Mouse (Mus musculus) olfactory bulb, adult 2 months (tissue): ENCODE measurements around the gene Ube2i. TPM values are rescaled to one million over a fixed set of nuclear protein-coding genes. Genes with fewer than 3 reads are reported as not detected.

ENCODE experiments used
- H3K27ac ChIP-seq: fragments of 200-500 bp; 2 replicates; pipeline ENCODE4 v1.5.1; 2012; ENCODE audit warnings: low read depth, low read length; ENCODE audit not compliant: insufficient read depth
- H3K4me1 ChIP-seq: fragments of 200-500 bp; 2 replicates; pipeline ENCODE4 v1.6.1; 2012; ENCODE audit warnings: low read length; ENCODE audit not compliant: control insufficient read depth, insufficient read depth
- H3K4me3 ChIP-seq: fragments of 200-500 bp; 2 replicates; pipeline ENCODE4 v1.5.1; 2012; ENCODE audit warnings: mild to moderate bottlenecking, low read depth, low read length, moderate library complexity; ENCODE audit not compliant: insufficient read depth
- CTCF ChIP-seq: fragments of 200-500 bp; IDR thresholded peaks from 2 replicates; pipeline ENCODE4 v1.5.1; 2012; ENCODE audit warnings: low read depth, mild to moderate bottlenecking, low read length, moderate library complexity; ENCODE audit not compliant: insufficient read depth
- POLR2A ChIP-seq: fragments of 200-500 bp; IDR thresholded peaks from 2 replicates; pipeline ENCODE4 v1.6.1; 2012; ENCODE audit warnings: mild to moderate bottlenecking, low read depth, low read length, moderate library complexity; ENCODE audit not compliant: insufficient read depth
- WGBS: fragments of 180-500 bp; shearing (Covaris S2); methylation state at CpG from one replicate; pipeline ENCODE4 v1.1.7; 2018; 5-methylcytosine and 5-hydroxymethylcytosine counted together
- polyA plus RNA-seq: library from polyadenylated mRNA; stranded (reverse); fragments of >200 nt; gene quantifications from 2 replicates; pipeline ENCODE4 v1.2.4, GENCODE M21; 2012; ENCODE audit warnings: low replicate concordance; ENCODE audit not compliant: missing spikeins, insufficient read depth, insufficient read length

Ube2i gene
- polyA plus RNA-seq, 1 experiment: 452 TPM

DNA sequence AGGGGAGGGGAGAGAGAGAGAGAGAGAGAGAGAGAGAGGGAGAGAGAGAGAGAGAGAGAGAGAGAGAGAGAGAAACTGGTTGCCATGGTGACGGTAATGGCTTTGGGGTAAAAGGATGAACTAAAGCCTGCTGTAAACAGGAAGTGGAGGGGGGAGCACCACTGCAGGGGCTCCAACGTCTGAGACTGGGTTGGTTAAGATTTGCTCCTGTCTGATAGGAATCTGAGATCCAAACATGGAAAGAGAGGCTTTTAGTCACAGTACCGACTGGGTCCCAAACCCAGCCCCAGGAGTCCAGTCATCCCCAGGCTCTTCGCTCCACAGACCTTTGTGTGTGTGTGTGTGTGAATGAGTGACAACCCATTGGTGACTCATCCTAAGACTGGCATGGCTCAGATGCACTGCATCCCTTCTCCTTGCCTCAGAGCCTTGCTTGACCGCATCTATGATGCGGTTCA is 16.6 kb downstream of the Ube2i start:
- Histone ChIP-seq H3K27ac (no peak overlapping the region), H3K4me1 (peaks cover 35% of the 10 kb centered on the region), H3K4me3 (no peak overlapping the region)
- 56% methylated on average over 6 of the region's 6 CpGs for WGBS
- TF ChIP-seq POLR2A: no peak
- TF ChIP-seq CTCF: no peak

GRCm38 (mm10) chr17:25256140-25256754 is 18.2 kb downstream of the Ube2i start, which contains the start of gene Baiap3:
Gene Baiap3 (minus strand): TSS chr17:25256364.
- Histone ChIP-seq H3K27ac (no peak within 1 kb of the TSS), H3K4me1 (peaks cover 37% of the 10 kb centered on the region), H3K4me3 (peak within 1 kb of the TSS; percentile 35)
- WGBS: 6% methylated on average over 33 of the region's 35 CpGs
- no peak for TF ChIP-seq POLR2A
- TF ChIP-seq CTCF: no peak

GRCm38 (mm10) chr17:25255110-25255509 is 19.3 kb downstream of the Ube2i start:
- H3K27ac ChIP-seq: no peak overlapping the region
- no peak overlapping the region for H3K4me3 ChIP-seq
- 81% methylated on average over 2 of the region's 2 CpGs for WGBS
- TF ChIP-seq POLR2A: no peak
- TF ChIP-seq CTCF: no peak
- H3K4me1 ChIP-seq: peaks cover 37% of the 10 kb centered on the region

GRCm38 (mm10) chr17:25253760-25254159 is 20.7 kb downstream of the Ube2i start:
- Histone ChIP-seq H3K4me1 (peaks cover 37% of the 10 kb centered on the region), H3K27ac (no peak overlapping the region), H3K4me3 (peak overlapping the region; percentile 16)
- TF ChIP-seq CTCF (no peak), POLR2A (no peak)
- 10% methylated on average over 10 of the region's 10 CpGs for WGBS

GRCm38 (mm10) chr17:25252643-25253042 is 21.8 kb downstream of the Ube2i start:
- TF ChIP-seq POLR2A (no peak), CTCF (no peak)
- 57% methylated on average over 3 of the region's 3 CpGs for WGBS

DNA sequence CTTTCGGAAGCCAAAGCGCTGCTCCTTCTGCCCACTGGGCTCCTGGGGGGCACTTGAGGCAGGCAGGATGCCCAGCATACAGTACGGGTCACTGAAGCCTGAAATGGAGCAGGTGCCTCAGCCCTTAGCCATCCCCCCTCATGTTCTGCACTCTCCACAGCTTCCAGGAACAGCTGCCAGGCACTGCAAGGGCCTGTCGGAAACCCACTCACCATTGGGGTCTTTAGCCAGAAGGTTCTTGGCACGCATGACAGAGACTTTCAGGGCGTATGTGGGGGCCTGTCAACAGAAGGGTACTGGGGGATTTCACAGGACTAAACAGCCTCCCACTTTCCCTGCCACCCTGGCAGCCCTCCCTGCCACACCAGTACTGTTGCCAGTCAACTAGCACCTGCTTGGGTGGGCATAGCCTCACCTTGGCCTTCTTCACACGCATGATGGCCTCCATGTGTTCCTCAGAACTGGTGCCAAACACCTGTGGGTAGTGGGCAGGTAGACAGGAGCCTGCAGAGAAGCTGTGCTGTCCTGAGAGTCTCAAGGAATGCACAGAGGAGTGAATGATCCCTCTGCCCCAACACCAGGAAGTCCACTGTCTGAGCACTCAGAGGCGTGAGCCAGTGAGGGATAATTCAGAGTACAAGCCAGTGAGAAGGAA is 24.1 kb downstream of the Ube2i start:
- no peak overlapping the region for H3K4me3 ChIP-seq
- peaks cover 20% of the 10 kb centered on the region for H3K4me1 ChIP-seq
- 60% methylated on average over 8 of the region's 8 CpGs for WGBS
- H3K27ac ChIP-seq: no peak overlapping the region
- TF ChIP-seq CTCF (no peak), POLR2A (no peak)

More at GRCm38 (mm10) chr17:25252643-25253042, 21.8 kb downstream of the Ube2i start:
- Histone ChIP-seq H3K27ac (no peak overlapping the region), H3K4me1 (peaks cover 32% of the 10 kb centered on the region), H3K4me3 (no peak overlapping the region)

DNA sequence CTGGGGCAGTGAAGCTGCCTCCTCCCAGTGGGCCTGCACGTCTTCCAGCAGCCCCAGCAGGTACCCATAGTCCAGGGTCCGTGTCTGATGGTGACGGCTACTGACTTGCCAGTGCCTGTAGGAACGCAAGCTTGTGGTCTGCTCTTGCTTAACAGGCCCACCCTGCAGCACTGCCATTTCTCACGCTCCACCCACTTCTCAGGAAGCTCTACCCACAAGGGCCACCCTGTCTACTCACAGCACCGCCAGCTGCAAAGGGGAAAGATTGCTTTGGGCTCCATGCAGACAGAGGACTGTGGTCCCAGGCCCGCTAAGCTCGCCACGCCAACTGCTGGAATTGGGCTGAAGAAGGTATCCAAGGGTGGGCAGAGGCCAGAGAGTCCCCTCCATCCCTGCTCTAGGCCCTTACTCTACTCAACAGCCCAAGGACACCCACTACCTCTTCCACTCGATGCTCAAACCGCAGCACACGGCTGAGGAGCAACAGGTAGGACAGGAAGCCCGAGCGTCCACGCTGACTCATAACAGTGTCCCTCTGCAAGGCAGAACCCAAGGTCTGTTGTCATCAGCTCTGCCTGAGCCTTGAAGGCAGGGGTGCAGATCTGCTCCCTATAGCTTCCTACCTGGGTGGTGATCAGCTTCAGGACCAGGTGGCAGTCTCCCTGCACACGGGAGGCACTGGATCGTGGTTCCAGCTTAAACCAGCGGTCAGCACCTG is 26.2 kb downstream of the Ube2i start:
- H3K27ac ChIP-seq: no peak overlapping the region
- WGBS: 81% methylated on average over 18 of the region's 18 CpGs
- H3K4me1 ChIP-seq: peaks cover 3% of the 10 kb centered on the region
- no peak for TF ChIP-seq CTCF
- no peak for TF ChIP-seq POLR2A
- no peak overlapping the region for H3K4me3 ChIP-seq

DNA sequence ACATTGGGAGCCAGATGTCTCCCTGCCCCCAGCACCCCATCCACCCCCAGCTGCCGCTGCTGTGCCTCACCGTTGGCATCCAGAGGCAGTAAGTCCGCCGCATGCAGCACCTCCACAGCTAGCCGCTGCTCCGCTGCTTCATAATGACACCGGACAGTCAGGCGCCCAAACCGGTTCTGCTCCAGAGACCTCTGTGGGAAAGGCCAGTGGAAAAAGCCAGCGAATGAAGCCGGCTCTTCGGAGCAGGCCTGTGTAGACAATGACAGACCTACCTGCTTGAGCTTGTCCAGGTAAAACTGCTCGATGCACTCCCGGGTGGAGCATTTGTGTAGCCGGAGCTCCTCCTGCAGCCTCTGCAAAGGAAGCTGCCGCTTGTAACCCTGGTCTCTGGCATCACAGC is 30.2 kb downstream of the Ube2i start:
- no peak for TF ChIP-seq POLR2A
- no peak for TF ChIP-seq CTCF
- Histone ChIP-seq H3K4me3 (no peak overlapping the region), H3K27ac (no peak overlapping the region), H3K4me1 (peaks cover 8% of the 10 kb centered on the region)
- WGBS: 89% methylated on average over 16 of the region's 16 CpGs
